Mouse (Mus musculus) adrenal gland, postnatal 25 days (tissue): ENCODE measurements around the gene Syn2. TPM values are rescaled to one million over a fixed set of nuclear protein-coding genes. Genes with fewer than 3 reads are reported as not detected.

Experiments used
- DNase-seq: peaks from one replicate; pipeline ENCODE4 v3.0.0; 2021; ENCODE audit warnings: mixed read lengths
- long read RNA-seq: library from polyadenylated mRNA; stranded (forward); transcript quantifications from one replicate; pipeline ENCODE4 v2.0.0, GENCODE M21; 2021
- total RNA-seq: library from RNA; stranded (reverse); gene quantifications from 2 replicates; pipeline ENCODE4 v1.2.3, GENCODE M21; 2021

Syn2 gene
- 12.5 and 18.9 TPM in 2 replicates for total RNA-seq
- long read RNA-seq, transcript Syn2-205 (11 exons, 2,386 nt) = minor isoform, 7 of 23 reads
- long read RNA-seq, transcript Syn2-201 (13 exons, 2,708 nt) = major isoform, 8 of 23 reads
- long read RNA-seq, partial matches to known transcripts = 0 of 23 reads
- long read RNA-seq, other reads (novel, unspliced or antisense) = 6 of 23 reads

DNA sequence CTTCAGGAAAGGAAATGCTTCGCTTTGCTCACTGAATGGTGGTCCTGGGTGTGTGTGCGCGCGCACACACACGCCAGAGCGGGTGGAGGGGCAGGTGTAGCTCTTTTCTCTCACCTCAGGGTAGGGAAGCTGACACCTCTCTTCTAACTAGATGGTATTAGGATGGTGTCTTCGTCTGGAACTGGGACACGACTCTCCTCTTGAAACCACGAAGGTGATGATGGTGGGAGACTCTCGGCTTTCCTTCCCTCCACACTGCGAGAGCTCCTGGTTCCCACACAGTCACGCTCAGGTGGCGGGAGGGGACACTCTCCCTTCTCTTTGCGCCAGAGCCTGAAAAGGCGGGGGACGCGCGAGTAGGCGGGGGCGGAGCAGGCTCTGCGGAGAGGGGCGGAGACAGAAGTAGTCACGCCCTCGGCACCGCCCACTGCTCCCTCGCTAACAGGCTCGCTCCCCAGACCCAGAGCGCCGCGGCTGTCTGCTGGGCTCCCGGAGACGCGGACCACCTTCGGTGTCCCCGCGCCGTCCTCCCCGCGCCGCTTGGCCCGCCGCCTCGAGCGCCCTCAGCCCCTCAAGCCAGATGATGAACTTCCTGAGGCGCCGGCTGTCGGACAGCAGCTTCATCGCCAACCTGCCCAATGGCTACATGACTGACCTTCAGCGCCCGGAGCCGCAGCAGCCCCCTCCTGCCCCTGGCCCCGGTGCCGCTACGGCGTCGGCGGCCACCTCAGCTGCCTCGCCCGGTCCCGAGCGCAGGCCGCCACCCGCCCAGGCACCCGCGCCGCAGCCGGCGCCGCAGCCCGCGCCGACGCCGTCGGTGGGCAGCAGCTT lies at the start of gene Syn2:
TSS of gene Syn2 (plus strand) at position 402 of the 831 bp plus-strand sequence.
- DNase-seq = peak; percentile 85

DNA sequence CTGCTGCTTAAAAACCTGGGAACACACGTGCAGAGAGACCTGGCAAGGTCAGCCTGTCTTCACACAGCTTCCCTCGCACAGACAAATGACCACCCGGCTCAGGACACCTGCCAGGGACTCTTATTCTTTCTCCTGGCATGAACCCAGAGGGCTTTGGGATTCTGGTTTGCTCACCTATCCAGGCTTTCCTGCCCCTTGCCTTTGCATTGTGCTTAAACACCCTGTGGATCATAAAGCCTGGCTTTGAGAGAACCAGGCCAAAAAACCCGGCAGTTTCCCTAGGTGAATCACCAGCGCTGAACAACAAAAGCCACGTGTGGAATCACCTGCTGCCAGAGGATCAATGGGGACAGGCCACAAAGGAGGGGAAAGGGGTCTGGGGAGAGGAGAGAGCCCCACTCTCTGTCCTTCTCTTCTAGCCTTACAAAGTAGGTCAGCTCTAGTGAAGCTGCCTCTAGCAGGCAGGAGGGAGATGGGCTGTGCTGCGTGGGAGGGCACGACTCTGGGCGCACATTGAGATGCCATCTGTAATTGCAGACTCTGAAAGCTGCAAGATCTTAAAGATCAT lies 49.3 kb upstream of the Syn2 start:
- no peak for DNase-seq

GRCm38 (mm10) chr6:115088314-115089106 lies 46.2 kb upstream of the Syn2 start:
- DNase-seq = no peak

DNA sequence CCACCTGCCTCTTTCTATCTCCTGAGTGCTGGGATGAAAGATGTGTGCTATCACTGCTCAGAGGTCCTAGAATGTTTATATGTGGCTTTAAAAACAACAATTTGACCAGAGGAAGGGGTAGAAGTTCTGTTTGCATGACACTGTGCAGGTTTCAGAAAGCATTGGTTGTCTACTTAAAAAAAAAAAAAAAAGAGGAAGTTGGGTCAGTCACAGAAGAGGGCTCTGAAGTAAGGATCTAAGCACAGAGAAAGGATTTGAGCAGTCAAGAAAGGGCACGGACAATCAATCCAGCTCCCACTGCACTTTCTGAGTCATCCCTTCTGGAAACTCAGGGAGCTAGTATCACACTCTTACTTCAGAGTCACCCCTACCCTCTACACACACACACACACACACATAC lies 43.0 kb upstream of the Syn2 start:
- DNase-seq = no peak

- no peak for DNase-seq
Measured at GRCm38 (mm10) chr6:115102542-115102941, 32.2 kb upstream of the Syn2 start.

- DNase-seq = no peak
Measured at GRCm38 (mm10) chr6:115111426-115111825, 23.3 kb upstream of the Syn2 start.

GRCm38 (mm10) chr6:115122181-115122580 lies 12.5 kb upstream of the Syn2 start:
- no peak for DNase-seq

DNA sequence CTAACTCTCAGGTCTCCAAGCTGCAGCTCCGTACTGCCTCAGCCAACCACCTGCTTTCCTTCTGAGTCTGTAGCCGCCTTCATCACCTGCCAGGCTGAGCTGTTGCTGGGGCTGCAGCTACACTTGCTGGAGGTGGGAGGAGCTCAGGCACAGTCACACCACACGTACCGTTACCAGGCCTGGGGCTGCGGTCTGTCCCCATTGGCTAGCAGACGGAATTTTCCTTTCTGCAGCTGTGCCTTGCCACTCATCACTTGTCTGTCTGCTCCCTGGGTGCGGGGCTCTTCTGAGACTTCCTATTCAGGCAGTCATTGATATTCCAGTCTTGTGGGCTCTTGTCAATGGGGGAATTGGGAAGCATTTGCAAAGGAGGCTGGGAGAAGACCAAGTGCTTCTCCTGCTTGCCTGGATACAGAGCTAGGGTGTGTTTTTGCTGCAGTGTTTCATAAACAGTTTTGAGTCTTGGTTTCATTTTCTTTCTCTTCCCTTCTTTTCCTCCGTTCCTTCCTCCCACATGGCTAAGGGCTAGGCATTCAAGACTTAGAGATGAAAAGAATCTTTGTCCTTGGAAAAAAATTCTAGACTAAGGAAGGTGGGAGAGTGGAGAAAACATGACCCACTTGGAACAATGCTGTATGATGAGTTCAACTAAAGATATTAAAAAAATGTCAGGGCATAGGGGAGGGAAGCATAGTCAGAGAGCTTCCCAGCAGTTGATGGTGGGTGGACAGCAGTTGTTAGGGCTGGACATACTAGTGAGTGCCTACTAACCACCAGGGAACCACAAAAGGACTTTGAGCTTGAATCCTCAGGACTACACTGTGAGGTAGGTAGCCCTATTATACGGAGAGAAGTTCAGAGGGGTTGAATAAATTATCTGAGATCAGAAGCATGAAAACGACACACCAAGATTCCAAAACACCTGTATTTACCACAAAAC lies 11.2 kb upstream of the Syn2 start:
- DNase-seq = peak; percentile 33

GRCm38 (mm10) chr6:115124675-115125357 lies 9.9 kb upstream of the Syn2 start:
- DNase-seq = peak; percentile 4

DNA sequence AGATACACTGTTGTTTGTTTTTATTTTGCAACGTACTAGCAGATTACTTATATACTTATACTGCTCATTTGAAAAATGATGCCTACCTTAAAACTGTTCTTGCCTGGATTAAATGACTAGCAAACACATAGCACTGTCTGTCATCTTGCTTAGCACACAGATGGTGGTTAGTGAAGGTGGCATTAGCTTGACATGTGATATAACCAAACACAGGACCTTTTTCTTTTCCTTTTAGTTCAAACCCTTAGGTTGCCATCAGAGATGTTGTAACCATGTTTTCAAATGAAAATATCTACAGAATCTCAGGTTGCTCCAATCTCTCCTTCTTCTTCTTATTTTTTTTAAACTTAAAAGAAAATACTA lies 9.4 kb upstream of the Syn2 start:
- DNase-seq = no peak

GRCm38 (mm10) chr6:115126232-115126785 lies 8.4 kb upstream of the Syn2 start:
- DNase-seq = no peak

DNA sequence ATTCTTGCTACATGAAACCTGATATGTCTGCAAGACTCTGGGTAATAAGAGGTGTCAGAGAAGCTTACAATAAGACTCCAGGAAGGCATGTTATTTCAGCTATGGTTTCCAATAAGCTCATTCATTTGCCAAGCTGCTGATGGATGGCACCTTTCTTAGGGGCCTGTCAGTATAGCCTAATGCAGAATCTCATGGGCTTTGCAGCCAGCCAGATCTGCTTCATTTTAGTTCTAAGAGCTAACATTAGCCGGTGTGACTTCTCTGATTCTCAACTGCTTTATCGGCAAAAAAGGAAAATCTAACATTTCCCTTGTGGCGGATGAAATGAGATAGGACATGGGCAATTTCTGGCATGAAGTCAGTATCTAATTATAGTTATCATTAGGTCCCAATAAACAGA lies 7.9 kb upstream of the Syn2 start:
- DNase-seq = no peak

DNA sequence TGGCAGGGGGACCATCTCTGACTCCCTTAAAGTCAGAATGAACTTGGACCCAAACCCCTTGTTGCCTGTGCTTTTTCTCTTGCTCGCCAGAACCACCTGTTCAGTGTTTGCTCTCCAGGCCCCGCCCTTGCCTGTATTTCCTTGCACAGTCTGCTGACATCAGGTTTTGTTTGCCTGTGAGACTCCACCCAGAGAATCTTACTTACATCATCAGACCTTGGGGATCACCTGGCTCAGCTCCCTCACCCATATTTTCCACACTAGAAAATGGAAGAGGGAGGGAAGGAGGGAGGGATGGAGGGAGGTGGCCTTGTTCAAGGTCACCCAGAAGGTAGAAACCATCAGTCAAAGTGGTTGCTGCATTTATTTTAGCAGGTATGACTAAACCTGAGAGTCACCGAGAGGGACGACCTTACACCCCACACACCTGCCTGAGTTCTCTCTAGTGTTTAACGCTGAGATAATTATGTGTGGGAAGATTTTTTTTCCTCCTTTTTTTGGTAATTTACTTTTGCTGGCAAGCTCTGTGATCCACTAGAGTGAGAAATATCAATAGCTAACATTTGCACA lies 7.4 kb upstream of the Syn2 start:
- DNase-seq = no peak

DNA sequence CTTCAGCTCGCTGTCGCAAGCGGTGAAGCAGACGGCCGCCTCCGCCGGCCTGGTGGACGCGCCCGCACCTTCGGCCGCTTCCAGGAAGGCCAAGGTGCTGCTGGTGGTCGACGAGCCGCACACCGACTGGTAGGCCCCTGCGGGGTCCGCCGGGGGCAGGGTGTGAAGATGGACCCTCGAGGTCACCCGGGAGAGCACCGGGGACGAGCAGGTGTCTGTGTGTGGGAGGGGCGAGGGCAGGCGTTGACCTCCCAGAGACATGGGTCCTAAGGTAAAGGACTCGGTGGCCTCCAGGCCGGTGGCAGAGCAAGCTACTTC lies 589 bp downstream of the Syn2 start:
- DNase-seq = no peak

GRCm38 (mm10) chr6:115136156-115136555 lies 1.5 kb downstream of the Syn2 start:
- DNase-seq = no peak

GRCm38 (mm10) chr6:115141446-115141845 lies 6.7 kb downstream of the Syn2 start:
- no peak for DNase-seq

GRCm38 (mm10) chr6:115161175-115161574 lies 26.5 kb downstream of the Syn2 start:
- no peak for DNase-seq

- no peak for DNase-seq
Measured at GRCm38 (mm10) chr6:115165863-115166470, 31.3 kb downstream of the Syn2 start.

- no peak for DNase-seq
Measured at GRCm38 (mm10) chr6:115168921-115169320, 34.2 kb downstream of the Syn2 start.

- no peak for DNase-seq
Measured at GRCm38 (mm10) chr6:115169518-115169917, 34.8 kb downstream of the Syn2 start.
